Mouse (Mus musculus) heart, adult 8-10 months (tissue): ENCODE results near the gene Rapgef4. TPM values are rescaled to one million over a fixed set of nuclear protein-coding genes. Genes with fewer than 3 reads are reported as not detected.

ENCODE experiments used
- DNase-seq: peaks from one replicate; pipeline ENCODE4 v3.0.0; 2022; ENCODE audit warnings: low spot score
- total RNA-seq, 4 experiments: library from RNA; stranded (reverse); gene quantifications; 2 replicates each; pipeline ENCODE4 v1.2.4; 2022

The Rapgef4 gene
- 10 to 100 TPM; 35.0 to 50.5 (median 43.6) TPM for total RNA-seq

DNA sequence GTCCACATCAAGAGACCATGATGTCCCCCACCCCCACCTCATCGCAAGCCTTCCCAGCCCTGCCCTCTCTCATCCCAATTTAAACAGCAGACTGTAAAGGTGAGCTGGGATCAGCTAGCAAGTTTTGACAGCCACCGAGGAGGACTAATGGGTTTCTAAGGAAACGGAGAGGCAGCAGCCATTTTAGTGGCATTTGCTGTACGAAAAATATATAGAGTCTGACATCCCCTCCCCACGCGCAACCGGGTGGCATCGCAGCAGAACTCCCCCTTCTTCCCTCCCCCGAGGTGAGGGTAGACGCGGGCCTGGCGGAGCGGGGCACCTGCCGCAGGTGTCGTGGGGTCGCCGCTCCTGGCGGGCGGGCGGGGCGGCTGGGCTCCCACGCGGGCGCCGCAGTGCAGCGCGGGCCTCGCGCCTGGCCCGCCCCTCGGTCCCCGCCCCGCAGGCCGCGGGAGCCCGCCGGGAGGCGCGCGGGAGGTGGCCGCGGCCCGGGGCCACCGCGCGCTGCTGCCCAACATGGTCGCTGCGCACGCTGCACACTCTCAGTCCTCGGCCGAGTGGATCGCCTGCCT, at the start of gene Rapgef4:
Gene Rapgef4, plus strand, starts transcription at position 470 of the 572 bp plus-strand sequence.
- no peak for DNase-seq

DNA sequence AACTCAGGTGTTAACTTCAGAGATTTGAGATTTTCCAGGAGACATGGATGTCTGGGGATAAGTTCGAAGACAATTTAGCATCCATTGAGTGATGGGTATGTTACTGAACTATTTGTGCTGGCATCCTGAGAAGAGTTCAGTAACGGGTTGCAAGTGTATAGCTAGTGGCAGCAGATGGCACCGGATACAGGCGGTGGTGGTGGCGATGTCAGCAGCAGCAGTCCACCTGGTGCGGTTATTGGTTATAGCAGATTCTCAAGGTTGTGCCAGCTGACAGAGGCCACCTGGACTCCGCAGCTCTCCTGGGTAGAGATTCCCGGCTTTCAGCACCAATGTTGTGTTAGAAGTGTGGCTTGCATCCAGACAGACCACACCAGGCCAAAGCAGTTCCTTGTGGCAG, 47.0 kb upstream of the Rapgef4 start:
- no peak for DNase-seq

DNA sequence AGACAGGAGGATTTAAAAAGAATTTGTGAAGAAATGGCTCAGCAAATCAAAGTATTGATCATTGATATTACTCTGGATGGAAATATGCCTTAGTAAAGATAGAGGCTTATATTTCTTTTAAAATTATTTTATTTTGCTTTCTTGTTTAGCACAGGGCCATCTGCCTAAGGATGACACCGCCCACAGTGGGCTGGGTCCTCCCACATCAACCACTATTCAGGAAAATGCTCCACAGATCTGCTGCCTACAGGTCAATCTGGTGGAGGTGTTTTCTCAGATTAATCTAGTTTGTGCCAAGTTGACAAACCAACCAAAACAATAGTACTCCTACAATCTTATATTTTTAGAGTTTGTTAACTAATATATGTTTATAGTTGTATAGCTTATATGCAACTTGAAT, 44.3 kb upstream of the Rapgef4 start:
- DNase-seq, result no peak

DNA sequence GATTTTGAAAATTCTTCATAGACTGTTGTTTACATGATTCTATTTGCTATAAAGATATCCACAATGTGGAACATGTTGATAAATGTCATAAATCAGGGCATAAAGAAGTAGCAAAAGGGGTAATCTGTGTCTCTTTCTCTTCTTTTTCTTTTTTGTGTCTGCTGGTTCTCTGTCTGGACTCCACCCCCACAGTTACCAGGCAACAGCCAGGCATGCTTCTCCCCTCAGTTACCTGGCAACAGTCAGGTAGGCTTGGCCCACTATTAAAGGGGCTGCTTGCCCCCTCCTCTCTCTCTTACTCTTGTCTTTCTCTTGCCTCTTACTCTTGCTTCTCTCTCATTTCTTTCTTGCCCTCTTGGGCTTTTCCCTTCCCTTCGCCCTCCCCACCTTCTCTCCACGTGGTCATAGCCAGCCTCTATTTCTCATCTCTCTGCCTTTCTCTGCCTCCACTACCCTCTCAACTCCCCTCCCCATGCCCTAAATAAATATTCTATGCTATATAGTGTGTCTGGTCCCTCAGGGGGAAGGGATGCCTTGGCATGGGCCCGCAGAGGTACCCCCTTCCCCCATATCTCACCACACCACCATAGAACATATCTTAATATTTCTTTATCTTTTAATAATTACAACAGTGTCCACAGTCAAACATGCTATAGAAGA, 43.3 kb upstream of the Rapgef4 start:
- no peak for DNase-seq

DNA sequence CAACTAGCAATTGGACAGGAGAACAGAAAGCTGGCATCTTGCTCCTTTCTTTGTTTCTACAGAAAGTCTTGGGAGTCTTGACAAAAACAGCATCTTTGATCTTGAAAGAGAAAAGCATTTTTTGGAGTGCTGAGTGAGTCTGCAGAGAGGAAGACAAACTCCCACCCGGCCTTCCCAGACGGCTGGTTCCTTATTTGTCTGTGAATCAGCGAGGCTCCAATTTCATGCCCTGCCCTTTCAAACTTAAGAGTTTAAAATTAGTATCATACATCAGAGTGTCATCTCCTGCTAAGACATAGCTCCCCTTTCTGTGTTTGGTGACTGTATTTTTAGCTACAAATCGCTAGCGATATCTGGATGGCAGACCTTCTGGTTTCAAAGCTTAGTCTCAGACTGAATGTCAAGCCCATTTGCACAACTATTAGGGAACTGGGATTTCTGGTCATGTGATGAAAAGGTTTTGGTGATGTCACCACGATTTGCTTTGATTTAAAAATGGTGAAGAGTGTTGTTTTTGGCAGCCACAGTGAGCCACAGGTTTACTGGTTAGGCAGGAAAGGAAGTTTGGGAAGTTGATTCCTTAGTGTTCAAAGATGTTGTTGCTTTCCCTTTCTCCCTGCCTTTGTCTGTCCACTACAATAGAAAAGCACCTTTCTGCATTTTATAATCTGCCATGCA, 42.2 kb upstream of the Rapgef4 start:
- no peak for DNase-seq

DNA sequence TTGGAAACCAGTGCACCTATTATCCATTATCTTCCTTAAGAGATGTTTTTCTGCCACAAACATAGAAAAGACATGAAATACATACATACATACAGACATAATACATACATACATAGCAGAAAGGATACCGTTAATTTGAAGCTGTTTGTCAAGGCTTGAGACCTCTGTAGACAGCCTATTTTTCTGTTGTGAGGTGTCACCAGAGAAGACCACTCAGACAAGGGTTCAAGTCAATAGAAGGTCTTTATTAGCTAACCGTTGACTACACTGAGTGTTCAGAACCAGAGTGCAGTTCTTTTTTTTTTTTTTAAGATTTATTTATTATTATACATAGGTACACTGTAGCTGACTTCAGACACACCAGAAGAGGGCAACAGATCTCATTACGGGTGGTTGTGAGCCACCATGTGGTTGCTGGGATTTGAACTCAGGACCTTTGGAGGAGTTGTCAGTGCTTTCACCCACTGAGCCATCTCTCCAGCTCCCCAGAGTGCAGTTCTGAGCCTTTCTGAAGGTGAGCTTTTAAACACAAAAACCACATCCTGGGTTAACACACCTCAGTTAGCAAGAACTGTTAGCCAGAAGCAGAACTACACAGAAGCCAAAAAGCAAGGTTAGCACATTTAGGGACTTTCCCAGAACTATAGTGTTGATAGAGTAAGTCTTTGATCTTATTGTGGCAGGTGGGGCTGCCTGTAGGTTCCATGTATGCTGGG, 39.9 kb upstream of the Rapgef4 start:
- DNase-seq, result no peak

DNA sequence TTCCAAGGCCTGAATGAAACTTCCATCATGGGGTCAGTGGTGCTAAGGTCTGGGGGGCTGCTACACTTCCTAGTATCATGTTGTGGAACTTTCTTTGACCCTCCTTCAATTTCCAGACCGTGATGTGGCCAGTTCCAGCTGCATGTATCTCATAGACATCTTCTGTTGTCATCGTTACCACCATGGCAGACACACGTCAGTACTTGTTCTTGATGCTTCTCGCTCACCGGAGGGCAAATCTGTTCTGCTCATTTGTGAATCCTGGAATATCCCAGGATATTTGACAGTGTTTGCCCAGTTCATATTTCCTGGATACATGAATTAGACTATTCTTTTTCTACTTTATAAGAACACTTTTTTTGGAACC, 39.3 kb upstream of the Rapgef4 start:
- no peak for DNase-seq

DNA sequence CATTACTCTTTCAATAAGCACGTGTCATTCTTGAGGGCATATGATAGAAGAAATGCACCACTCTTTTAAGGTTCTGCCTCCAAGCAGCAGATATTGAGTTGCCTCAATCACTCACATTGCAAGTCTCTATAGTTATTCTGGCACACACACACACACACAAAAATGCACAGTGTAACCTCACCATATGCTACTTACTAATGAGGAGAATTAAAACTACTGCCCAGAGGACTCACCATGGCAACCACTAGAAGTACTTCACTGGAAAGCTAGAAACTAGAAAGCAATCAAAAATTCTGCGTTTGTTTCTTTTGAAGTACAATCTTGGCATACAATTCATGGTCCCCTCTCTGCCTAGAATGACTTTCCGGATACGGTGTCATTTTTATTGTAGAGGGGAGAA, 29.8 kb upstream of the Rapgef4 start:
- DNase-seq, result no peak

DNA sequence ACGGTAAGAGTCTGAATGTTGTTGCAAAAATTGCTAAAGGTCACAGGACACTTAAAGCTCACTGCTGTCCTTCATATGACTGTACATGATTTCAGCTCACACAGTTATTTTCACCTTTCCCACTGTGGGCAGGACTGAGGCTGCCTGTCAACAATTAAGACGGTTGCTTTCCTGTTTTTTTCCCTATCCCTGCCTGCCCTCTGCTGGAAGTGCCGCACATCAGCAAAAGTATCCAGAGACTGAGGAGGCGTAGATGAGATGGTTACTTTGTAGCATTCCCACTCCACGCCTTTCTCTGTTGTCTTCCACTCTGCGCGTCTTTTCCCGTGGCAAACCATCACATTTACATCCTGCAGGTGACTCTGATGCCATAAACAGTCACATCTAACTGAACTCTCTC, 25.4 kb upstream of the Rapgef4 start:
- DNase-seq, result peak; percentile 49

DNA sequence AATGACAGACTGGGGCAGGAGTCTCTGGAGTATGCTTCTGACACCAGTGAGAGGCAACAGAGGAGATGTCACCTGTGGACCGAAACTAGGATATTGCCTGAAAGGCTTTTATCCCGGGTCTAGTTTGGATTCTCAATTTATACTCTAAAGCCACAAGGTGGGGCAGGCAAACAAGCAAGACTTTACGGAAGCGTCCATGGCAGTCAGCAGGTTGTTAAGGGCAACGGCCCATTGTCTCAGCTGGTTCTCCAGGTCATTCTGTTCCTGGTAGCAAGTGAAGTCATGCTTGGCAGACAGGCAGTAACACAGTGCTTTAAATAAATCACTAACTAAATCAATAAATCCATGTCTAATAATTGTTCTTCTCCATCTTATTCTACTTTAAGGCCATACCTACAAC, 24.6 kb upstream of the Rapgef4 start:
- DNase-seq, result peak; percentile 26

DNA sequence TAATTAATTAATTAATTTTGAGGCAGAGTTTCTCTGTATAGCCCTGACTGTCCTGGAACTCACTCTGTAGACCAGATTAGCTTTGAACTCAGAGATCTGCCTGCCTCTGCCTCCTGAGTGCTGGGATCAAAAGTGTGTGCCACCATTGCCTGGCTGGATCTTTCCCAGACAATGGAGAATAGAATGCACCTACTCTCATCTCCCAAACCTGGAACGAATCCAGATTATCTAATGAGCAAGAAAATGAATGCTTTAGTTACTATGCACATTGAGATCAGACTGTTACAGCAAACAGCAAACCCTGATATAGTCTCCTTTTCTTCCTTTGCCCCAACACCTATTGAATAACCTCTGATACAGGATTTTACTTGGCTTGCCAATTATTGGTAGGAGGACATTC, 23.1 kb upstream of the Rapgef4 start:
- DNase-seq, result no peak

DNA sequence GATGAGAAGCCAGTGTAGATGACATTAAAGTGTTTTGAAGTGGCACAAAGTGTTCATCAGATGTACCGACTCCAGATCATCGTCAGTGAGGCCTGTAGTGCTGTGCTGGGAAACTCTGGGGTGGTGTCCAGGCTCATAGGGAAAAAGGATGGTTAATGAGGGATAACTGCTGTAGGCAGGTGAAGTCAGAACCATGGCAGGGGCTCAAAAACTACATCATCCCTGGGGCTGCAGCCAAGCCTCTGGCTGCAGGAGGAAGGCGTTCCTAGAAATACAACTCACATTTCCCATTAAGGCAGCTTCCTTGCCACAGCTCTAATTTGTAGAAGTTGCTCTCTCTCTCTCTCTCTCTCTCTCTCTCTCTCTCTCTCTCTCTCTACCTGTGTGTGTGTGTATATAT, 22.6 kb upstream of the Rapgef4 start:
- peak; percentile 26 for DNase-seq

DNA sequence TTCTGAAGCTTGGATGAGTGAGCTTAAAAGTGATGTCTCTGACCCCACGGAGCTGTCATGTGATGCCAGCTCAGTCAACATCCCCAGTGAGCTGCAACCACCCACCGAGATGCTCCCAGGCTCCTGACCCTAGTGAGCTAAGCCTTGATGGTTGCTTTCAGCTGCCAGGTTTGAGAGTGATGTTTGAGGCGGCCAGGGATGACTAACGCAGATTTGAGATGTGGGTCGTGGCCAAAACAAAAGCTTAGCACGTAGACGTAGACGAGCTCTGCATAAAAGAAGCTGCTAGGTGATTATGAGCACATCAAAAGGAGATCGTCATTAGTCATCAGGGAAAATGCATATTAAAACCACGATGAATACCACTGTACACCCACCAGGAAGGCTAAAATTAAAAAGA, 16.8 kb upstream of the Rapgef4 start:
- DNase-seq, result no peak

DNA sequence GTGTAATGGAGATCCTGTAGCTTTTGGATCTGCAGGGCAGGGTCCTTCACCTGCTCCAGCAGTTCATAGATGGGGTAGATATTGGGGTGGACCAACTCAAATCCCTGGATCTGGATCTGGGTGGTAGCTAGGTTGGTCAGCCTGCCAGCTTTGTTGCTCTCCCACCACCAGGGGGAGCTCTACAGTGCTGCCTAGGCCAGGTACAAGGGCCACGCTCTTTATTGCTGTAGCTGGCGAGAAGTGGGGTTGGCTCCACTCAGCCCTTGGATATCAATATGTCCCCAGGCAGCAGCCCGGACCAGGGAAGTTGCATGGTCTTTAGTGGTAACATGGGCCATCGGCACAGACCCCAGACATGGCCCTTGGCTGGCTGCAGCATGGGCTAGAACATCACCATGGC, 15.6 kb upstream of the Rapgef4 start:
- no peak for DNase-seq

DNA sequence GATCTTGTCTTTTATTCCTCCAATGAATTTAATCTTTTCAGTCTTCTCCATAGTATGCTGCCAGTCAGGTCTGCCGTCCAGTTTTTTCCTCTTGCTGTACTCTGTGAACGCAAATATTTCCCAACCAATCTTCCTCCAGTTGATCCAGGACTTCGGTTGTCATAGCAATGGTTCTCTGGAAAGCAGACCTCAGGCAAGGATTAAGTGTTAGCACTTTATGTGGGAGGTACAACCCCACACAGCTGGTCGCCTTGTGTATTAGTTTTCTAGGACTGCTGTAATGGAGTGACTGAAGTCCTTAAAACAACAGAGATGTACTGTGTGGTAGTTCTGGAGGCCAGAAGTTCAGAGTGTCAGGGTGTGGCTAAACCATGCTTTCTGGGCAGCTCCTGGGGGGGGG, 14.3 kb upstream of the Rapgef4 start:
- no peak for DNase-seq

DNA sequence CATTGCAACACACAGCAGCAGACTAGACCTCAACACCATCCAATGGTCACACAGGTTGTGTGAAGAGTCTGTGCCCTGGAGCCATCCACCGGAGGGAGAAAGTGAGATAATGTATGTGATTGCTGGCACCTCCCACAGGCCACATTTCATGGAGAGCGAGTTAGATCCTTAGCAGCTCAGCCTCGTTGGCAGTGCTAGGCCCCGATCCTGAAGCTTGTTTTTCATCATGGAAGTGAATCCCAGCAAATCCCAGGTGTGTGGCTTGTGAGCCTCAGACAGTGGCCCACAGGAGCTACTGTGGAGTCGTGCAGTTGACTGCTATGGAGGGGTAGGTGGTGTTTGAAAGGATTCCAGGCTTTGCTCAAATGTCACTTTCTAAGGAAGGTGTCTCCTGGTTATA, 13.2 kb upstream of the Rapgef4 start:
- no peak for DNase-seq

DNA sequence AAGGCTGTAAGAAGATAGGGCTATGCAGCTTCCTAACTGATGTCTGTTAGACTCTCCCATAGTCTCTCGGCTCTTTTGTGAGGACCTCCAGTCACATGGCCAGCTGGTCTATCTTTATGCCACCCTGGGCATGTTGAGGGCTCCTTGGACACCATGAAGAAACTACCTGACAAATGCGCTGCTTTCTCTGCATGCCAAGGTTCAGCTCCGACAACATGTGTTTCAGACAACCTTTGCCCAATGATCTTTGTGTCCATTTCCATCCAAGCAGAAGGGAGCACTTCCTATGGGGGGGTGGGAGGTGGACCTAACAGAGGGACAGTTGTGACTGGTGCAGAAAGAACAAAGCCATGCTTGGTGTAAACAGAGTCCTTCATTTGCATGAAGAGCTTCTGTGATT, 7.4 kb upstream of the Rapgef4 start:
- no peak for DNase-seq

DNA sequence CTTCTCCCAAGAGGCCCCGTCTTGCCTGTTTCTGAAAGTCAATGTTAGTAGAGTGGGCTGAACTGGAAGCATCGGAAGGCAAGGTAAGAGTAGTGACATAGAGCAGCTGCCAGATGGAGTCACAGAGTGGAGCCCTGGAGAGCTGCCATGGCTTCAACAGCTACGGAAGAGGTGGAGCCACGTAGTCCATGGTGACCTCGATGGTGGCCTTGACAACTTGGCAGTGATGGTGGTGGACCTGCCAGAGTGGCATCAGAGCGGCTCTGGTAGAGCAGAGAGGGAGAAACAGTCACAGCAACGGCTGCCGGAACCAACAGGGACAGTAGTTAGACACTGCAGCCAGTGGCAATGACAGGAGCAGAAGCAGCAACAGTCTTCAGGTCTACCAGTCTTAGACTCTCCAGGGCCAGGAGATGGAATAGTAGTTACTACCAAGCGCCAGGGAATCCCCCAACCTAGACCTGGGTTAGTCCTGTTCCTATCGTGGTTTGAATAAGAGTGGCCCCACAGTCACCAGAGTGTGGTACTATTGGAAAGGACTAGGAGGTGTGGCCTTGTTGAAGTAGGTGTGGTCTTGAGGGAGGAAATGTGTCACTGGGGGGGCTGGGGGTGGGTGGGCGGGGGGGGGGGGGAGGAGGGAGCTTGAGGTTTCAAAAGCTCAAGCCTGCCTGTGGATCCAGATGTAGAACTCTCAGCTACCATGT, 6.7 kb upstream of the Rapgef4 start:
- peak; percentile 11 for DNase-seq

DNA sequence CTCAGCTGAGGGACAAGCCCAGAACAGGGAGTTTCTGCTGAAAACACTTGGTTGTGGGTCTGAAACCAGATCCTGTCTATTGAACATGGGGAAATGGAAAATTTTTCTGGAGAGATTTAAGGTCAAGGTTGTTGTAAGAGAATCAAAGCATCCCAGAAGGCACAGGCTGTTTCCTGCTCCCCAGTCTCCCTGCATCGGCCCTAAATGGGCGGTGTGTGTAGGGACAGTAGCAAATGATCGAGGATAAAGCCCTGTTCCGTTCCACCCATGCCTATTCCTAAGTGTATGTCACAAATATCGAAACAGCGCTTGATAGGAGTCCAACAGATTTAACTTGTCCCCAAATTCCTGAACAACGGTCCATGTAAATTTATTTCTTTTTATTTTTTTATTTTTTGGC, 1.1 kb upstream of the Rapgef4 start:
- DNase-seq, result no peak

DNA sequence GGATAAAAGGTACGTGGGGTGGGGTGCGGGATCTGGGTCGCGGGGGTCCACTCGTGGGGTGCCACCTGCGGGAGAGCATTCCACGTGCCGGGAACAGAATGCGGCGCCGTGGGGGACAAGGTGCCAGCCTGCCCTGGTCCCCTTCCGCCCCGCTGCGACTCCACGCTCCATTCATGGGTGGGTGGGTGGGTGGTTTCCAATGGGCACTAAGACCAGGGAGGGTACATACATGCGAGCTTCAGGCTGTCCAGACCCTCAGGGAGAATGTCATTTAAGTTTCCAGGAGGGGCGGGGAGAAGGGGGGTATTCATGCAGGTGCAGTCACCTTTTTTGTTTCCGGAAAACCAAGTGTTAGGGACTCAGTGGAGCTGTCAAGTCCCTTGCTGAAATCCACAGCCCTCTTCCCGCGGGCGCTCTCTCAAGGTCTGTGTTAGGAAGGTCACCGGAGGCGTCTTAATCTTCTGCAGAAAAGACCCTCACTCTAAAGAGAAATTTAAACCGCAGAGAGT, 357 bp downstream of the Rapgef4 start:
- DNase-seq, result no peak

DNA sequence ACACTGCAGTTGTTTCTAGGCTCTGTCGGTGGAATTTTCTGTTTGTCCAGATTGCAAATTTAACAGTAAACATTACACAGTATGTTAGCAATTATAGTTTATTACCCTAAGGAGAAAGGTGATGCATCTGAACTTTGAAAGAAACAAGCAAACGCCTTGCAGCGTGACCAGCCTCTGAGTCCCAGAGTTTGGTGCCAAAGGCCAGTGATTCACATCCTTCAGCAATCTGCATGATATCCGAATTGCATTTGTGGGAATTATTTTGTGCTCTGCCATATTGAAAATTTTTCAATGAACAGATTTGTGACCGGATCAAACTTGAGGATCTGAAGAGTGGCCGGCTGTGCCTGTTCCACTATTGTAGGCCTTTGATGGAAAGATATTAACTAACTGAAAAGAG, 856 bp downstream of the Rapgef4 start:
- DNase-seq, result no peak
